Mouse (Mus musculus): ENCODE measurements around the gene Rtkn2. TPM values are rescaled to one million over a fixed set of nuclear protein-coding genes. Genes with fewer than 3 reads are reported as not detected.
"Not testable (repeated sequence)": the region's sequence is repeated elsewhere in the genome, so short reads cannot be mapped to it uniquely, and the experiment has no call there.

Rtkn2 gene
- polyA plus RNA-seq, 1 experiment from 2014 or later: 9.1 TPM

DNA sequence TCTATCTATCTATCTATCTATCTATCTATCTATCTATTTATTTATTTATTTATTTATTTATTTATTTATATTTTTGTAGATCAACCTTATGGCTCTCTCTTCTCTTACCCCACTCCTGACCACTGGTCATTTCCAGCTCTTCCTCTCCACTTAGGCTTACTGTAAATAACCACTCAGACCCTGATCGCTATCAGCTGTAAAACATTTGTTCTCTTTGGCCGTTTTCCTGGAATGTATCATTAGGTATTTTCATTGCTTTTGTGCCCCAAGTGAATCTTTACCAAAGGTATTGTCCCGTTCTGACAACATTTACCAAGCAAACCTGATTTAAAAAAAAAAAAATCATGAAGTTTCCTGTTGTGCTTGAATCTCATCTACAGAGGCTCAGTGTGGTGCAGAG is 111.2 kb downstream of the Rtkn2 start:
- Histone ChIP-seq H3K9ac (replicated peaks; ENCODE audit: low read depth, low read length) (no peak overlapping the region), H3K4me1 (ENCODE audit: control insufficient read depth, insufficient read depth, low read length) (peaks cover 4% of the 10 kb centered on the region), H3K27me3 (ENCODE audit: control insufficient read depth, insufficient read depth, low read length) (no peaks in the 10 kb centered on the region), H3K9me3 (ENCODE audit: control insufficient read depth, low read depth, low read length) (no peaks in the 10 kb centered on the region), H3K4me3 (ENCODE audit: low read depth, low read length) (no peak overlapping the region), H3K27ac (ENCODE audit: low read length) (no peak overlapping the region), H3K36me3 (ENCODE audit: control insufficient read depth, insufficient read depth, low read length) (peaks cover 11% of the 10 kb centered on the region; the same call in 1 of the 2 replicates), H3K4me2 (replicated peaks; ENCODE audit: low read depth, low read length) (no peak overlapping the region)
- no peak for ATAC-seq (ENCODE audit: insufficient number of reproducible peaks, insufficient read depth, low FRiP score, low read depth)
- 31% methylated on average over 3 of the region's 3 CpGs for WGBS

DNA sequence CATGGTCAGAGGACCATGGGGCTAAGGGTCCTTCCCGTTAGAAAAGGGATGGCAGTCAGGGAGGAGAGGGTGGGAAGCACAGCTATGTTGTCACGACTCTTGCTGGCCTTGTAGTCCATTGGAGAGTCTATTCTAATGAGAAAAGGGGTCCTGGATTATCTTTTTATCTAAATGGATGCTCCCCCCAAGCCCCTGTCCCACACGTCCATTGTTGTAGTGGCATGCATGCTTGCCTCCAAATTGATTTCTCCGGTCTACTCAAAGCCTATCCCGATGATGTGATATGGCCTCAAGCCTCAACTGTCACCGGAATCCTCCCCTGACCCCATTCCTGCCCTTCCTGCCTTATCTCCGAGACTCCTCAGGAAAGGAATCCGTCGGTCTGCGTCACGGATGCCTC is 111.6 kb downstream of the Rtkn2 start:
- H3K4me1 ChIP-seq (ENCODE audit: control insufficient read depth, insufficient read depth, low read length): peaks cover 4% of the 10 kb centered on the region
- peaks cover 12% of the 10 kb centered on the region; the same call in 1 of the 2 replicates for H3K36me3 ChIP-seq (ENCODE audit: control insufficient read depth, insufficient read depth, low read length)
- no peak overlapping the region for H3K9ac ChIP-seq (replicated peaks; ENCODE audit: low read depth, low read length)
- no peaks in the 10 kb centered on the region for H3K27me3 ChIP-seq (ENCODE audit: control insufficient read depth, insufficient read depth, low read length)
- H3K4me2 ChIP-seq (replicated peaks; ENCODE audit: low read depth, low read length): no peak overlapping the region
- 76% methylated on average over 11 of the region's 11 CpGs for WGBS
- ATAC-seq (ENCODE audit: insufficient number of reproducible peaks, insufficient read depth, low FRiP score, low read depth): no peak
- no peaks in the 10 kb centered on the region for H3K9me3 ChIP-seq (ENCODE audit: control insufficient read depth, low read depth, low read length)
- no peak overlapping the region for H3K27ac ChIP-seq (ENCODE audit: low read length)
- H3K4me3 ChIP-seq (ENCODE audit: low read depth, low read length): no peak overlapping the region

DNA sequence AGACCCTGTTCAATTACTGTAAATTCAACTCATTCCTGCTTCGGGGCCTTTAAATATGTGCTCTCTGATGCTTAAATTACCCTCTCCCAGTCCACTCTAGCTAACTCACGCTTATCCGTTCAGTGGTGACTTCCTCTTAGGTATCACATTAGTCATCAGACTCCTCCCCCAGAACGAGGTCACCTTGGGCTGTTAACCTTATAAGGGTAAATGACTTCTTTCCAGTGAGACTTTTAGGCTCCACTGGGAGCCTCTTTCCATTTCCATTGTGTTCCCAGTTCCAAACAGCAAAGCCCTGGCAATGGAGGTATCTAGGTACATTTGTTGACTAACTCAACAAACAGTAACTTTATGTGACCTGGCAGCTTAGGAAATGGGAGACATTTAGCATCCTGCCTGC is 112.5 kb downstream of the Rtkn2 start:
- no peak for ATAC-seq (ENCODE audit: insufficient number of reproducible peaks, insufficient read depth, low FRiP score, low read depth)
- H3K9ac ChIP-seq (replicated peaks; ENCODE audit: low read depth, low read length): no peak overlapping the region
- H3K4me1 ChIP-seq (ENCODE audit: control insufficient read depth, insufficient read depth, low read length): peaks cover 1% of the 10 kb centered on the region
- no peaks in the 10 kb centered on the region for H3K27me3 ChIP-seq (ENCODE audit: control insufficient read depth, insufficient read depth, low read length)
- H3K4me2 ChIP-seq (replicated peaks; ENCODE audit: low read depth, low read length): no peak overlapping the region
- no peak overlapping the region for H3K4me3 ChIP-seq (ENCODE audit: low read depth, low read length)
- WGBS: 80% methylated on average over 4 of the region's 4 CpGs
- no peak overlapping the region for H3K27ac ChIP-seq (ENCODE audit: low read length)
- peaks cover 21% of the 10 kb centered on the region for H3K36me3 ChIP-seq (ENCODE audit: control insufficient read depth, insufficient read depth, low read length)
- no peaks in the 10 kb centered on the region for H3K9me3 ChIP-seq (ENCODE audit: control insufficient read depth, low read depth, low read length)

DNA sequence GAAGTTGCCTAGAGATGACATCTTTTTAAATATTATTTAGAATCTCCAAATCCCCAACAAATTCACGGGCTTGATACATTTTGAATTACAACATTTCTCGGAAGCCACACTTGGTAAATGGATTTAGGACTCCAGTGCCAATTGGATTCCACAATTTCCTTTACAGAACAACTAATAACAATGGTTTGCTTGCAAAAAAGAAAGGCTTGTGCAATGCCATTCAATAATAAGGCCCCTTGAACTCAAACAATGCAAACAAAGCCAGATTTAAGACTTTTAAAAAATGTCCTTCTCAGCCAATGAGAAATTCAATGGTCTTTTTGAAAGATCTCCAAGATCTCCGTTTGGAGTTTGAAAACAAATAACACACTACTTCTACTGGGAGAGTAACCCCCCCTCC is 114.1 kb downstream of the Rtkn2 start:
- Histone ChIP-seq H3K27ac (ENCODE audit: low read length) (no peak overlapping the region), H3K27me3 (ENCODE audit: control insufficient read depth, insufficient read depth, low read length) (no peaks in the 10 kb centered on the region), H3K36me3 (ENCODE audit: control insufficient read depth, insufficient read depth, low read length) (peaks cover 37% of the 10 kb centered on the region), H3K4me2 (replicated peaks; ENCODE audit: low read depth, low read length) (no peak overlapping the region), H3K9me3 (ENCODE audit: control insufficient read depth, low read depth, low read length) (no peaks in the 10 kb centered on the region), H3K4me1 (ENCODE audit: control insufficient read depth, insufficient read depth, low read length) (no peaks in the 10 kb centered on the region; the same call in none of the 2 replicates), H3K9ac (replicated peaks; ENCODE audit: low read depth, low read length) (no peak overlapping the region), H3K4me3 (ENCODE audit: low read depth, low read length) (no peak overlapping the region)
- WGBS: 81% methylated on average over 3 of the region's 3 CpGs
- ATAC-seq (ENCODE audit: insufficient number of reproducible peaks, insufficient read depth, low FRiP score, low read depth): no peak

DNA sequence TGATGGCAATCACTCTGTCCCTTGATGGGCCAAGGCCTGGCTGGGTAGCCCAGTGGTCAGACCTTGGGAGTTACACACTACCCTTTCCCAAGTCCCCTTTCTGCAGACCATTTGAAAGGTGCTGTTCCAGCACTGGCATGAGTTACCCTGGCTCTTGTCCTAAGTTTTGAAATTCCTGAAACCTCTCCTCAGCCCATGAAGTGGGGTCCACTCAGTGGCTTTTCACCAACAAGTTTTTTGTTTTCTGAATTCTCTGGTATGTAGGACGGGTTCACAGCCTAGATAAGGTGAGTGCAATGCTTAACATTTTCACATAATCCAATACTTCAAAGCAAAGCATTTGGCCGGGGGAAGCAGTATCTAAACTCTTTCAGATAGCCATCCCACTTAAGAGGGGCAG is 115.8 kb downstream of the Rtkn2 start:
- Histone ChIP-seq H3K4me3 (ENCODE audit: low read depth, low read length) (no peak overlapping the region), H3K27ac (ENCODE audit: low read length) (no peak overlapping the region), H3K9me3 (ENCODE audit: control insufficient read depth, low read depth, low read length) (no peaks in the 10 kb centered on the region), H3K27me3 (ENCODE audit: control insufficient read depth, insufficient read depth, low read length) (no peaks in the 10 kb centered on the region), H3K4me2 (replicated peaks; ENCODE audit: low read depth, low read length) (no peak overlapping the region), H3K4me1 (ENCODE audit: control insufficient read depth, insufficient read depth, low read length) (no peaks in the 10 kb centered on the region; the same call in none of the 2 replicates), H3K36me3 (ENCODE audit: control insufficient read depth, insufficient read depth, low read length) (peaks cover 39% of the 10 kb centered on the region), H3K9ac (replicated peaks; ENCODE audit: low read depth, low read length) (no peak overlapping the region)
- 69% methylated on average over 2 of the region's 2 CpGs for WGBS
- ATAC-seq (ENCODE audit: insufficient number of reproducible peaks, insufficient read depth, low FRiP score, low read depth): no peak

DNA sequence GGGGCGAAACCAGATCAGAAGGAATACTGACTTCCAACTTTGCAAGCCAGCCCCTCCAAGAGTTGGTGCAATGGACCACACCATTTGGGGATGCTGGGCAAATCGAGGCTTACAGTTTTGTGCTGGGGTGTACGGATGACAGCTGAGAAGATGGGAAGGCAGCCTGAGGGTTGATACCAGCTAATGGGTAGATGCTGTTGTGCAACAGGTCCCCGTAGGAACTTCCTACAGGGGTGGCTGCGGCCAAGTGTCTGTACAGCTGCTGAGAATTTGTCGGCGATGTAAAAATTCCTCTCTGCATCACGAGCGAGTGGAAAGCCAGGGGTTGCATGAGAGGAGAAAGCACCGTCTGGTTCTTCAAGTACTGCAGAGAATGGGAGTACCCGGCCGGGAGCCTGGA is 117.0 kb downstream of the Rtkn2 start:
- Histone ChIP-seq H3K9ac (replicated peaks; ENCODE audit: low read depth, low read length) (no peak overlapping the region), H3K27me3 (ENCODE audit: control insufficient read depth, insufficient read depth, low read length) (no peaks in the 10 kb centered on the region), H3K4me2 (replicated peaks; ENCODE audit: low read depth, low read length) (no peak overlapping the region), H3K36me3 (ENCODE audit: control insufficient read depth, insufficient read depth, low read length) (peaks cover 50% of the 10 kb centered on the region), H3K4me1 (ENCODE audit: control insufficient read depth, insufficient read depth, low read length) (no peaks in the 10 kb centered on the region; the same call in 1 of the 2 replicates), H3K9me3 (ENCODE audit: control insufficient read depth, low read depth, low read length) (no peaks in the 10 kb centered on the region), H3K4me3 (ENCODE audit: low read depth, low read length) (no peak overlapping the region), H3K27ac (ENCODE audit: low read length) (no peak overlapping the region)
- ATAC-seq (ENCODE audit: insufficient number of reproducible peaks, insufficient read depth, low FRiP score, low read depth): no peak
- 94% methylated on average over 12 of the region's 12 CpGs for WGBS

DNA sequence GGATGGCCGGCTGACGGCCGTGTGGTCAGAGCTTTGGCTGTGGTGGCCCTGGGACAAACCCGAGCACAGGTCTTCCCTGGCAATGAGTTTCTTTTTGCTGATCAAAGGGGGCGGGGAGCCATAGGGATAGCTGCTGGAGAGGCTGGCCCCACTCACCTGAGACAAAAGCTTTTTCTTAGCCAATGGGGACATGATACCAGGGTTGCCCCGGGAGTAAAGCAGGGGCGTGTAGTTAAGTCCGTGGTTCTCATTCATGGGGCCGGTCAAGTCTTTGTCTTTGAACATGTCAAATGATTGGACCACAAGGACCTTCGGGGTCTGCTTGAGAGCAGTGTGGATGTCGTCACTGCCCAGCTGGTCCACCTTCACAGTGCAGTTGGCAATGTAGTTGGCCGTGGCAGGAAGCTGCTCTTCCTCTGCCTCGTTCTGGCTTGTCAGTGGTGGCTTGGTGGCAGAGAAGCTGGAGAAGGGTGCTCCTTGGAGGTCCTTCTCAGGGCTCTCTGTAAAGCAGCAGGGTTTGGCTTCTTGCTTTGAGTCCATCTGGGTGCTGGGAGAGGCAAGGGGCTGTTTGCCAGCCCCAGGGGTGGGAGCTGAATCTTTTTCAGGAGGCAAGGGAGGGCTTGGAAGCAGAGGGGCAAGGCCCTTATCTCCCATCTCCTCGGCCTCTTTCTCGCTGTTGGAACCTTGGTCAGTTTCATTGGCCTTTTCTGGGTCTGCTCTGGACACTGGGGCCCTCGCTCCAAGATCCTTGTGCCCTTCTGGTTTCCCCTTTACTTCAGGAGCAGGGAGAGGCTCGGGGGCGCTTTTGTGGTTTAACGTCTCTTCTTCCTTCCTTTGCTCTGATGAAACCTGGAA is 118.7 kb downstream of the Rtkn2 start:
- 0 out of 2 replicates have a peak, but pooled peaks cover 2% of the 10 kb centered on the region for H3K4me1 ChIP-seq (ENCODE audit: control insufficient read depth, insufficient read depth, low read length)
- no peak overlapping the region for H3K4me2 ChIP-seq (replicated peaks; ENCODE audit: low read depth, low read length)
- no peak overlapping the region for H3K27ac ChIP-seq (ENCODE audit: low read length)
- H3K9me3 ChIP-seq (ENCODE audit: control insufficient read depth, low read depth, low read length): no peaks in the 10 kb centered on the region
- peaks cover 53% of the 10 kb centered on the region for H3K36me3 ChIP-seq (ENCODE audit: control insufficient read depth, insufficient read depth, low read length)
- no peak overlapping the region for H3K9ac ChIP-seq (replicated peaks; ENCODE audit: low read depth, low read length)
- H3K27me3 ChIP-seq (ENCODE audit: control insufficient read depth, insufficient read depth, low read length): no peaks in the 10 kb centered on the region
- WGBS: 92% methylated on average over 19 of the region's 19 CpGs
- no peak overlapping the region for H3K4me3 ChIP-seq (ENCODE audit: low read depth, low read length)
- ATAC-seq (ENCODE audit: insufficient number of reproducible peaks, insufficient read depth, low FRiP score, low read depth): no peak

DNA sequence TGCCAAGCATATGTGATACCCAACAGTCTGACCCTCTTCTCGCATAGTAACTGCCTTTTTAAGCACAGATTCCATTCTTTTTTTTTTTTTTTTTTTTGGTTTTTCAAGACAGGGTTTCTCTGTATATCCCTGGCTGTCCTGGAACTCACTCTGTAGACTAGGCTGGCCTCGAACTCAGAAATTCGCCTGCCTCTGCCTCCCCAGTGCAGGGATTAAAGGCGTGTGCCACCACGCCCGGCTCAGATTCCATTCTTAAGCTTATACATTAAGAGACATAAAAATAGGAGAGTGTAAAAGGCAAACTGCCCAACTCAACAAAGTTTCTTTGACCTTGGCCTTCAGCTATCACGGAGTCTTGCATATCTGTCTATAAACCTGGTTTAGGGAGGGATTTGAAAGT is 120.4 kb downstream of the Rtkn2 start:
- peaks cover 46% of the 10 kb centered on the region for H3K36me3 ChIP-seq (ENCODE audit: control insufficient read depth, insufficient read depth, low read length)
- not testable (repeated sequence) for H3K27ac ChIP-seq (ENCODE audit: low read length); H3K27me3 ChIP-seq (ENCODE audit: control insufficient read depth, insufficient read depth, low read length); H3K4me3 ChIP-seq (ENCODE audit: low read depth, low read length); H3K9ac ChIP-seq (replicated peaks; ENCODE audit: low read depth, low read length); H3K9me3 ChIP-seq (ENCODE audit: control insufficient read depth, low read depth, low read length); H3K4me2 ChIP-seq (replicated peaks; ENCODE audit: low read depth, low read length); ATAC-seq (ENCODE audit: insufficient number of reproducible peaks, insufficient read depth, low FRiP score, low read depth)
- peaks cover 14% of the 10 kb centered on the region for H3K4me1 ChIP-seq (ENCODE audit: control insufficient read depth, insufficient read depth, low read length)
- WGBS: 90% methylated on average over 7 of the region's 7 CpGs

All from stomach, embryonic 14.5 days (tissue).